Mouse (Mus musculus) cerebellum, adult 2 months (tissue): Measurements from ENCODE around the gene Zfp580.

Experiments used
- CTCF ChIP-seq: fragments of 200-500 bp; IDR thresholded peaks from 2 replicates; pipeline ENCODE4 v1.5.1; 2011; ENCODE audit warnings: low read depth, mild to moderate bottlenecking, control low read depth, low read length, moderate library complexity, borderline replicate concordance; ENCODE audit not compliant: insufficient read depth
- POLR2A ChIP-seq: fragments of 200-500 bp; IDR thresholded peaks from 2 replicates; pipeline ENCODE4 v1.6.1; 2011; ENCODE audit warnings: low read length, control low read depth, borderline replicate concordance; ENCODE audit not compliant: insufficient read depth

DNA sequence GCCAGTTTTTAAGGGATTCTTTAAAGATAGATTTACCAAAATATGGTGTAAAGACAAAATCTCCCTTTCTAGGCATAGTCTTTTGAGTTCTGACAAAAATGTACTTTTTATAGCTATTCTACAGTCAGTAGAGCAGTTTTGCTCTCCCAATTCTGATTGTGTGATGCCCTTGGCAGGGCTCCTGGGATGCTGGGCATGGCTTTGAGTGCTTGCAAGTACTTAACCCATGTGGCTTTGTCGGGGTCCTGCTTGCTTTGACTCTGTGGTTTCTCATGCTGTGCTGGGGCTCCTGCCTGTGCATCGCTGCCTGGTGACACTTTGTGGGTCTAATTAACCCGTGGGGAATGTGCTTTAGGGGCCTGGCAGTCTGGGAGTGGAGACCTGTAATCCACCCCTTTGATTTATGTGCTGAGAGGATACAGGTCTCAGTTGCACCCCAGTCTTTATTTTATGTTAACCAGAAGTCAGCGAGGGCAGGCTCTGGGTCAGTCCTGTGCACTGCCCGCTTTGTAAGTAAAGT is 35.6 kb downstream of the Zfp580 start:
- TF ChIP-seq CTCF, result no peak
- TF ChIP-seq POLR2A, result no peak
